Mouse (Mus musculus) spleen, adult 2 months (tissue): Measurements from ENCODE around the gene Hoxb6.

Experiments used
- CTCF ChIP-seq: fragments of 200-500 bp; IDR thresholded peaks from 2 replicates; pipeline ENCODE4 v1.5.1; 2011; ENCODE audit warnings: mild to moderate bottlenecking, inconsistent platforms; ENCODE audit not compliant: insufficient read depth, insufficient read length, insufficient replicate concordance; ENCODE audit errors: extremely low read depth
- POLR2A ChIP-seq: fragments of 200-500 bp; IDR thresholded peaks from 2 replicates; pipeline ENCODE4 v1.6.1; 2011; ENCODE audit warnings: low read depth, low read length, inconsistent platforms

GRCm38 (mm10) chr11:96265954-96266353, 26.3 kb upstream of the Hoxb6 start:
- no peak for TF ChIP-seq POLR2A
- no peak for TF ChIP-seq CTCF
